In the genomic region with DNA sequence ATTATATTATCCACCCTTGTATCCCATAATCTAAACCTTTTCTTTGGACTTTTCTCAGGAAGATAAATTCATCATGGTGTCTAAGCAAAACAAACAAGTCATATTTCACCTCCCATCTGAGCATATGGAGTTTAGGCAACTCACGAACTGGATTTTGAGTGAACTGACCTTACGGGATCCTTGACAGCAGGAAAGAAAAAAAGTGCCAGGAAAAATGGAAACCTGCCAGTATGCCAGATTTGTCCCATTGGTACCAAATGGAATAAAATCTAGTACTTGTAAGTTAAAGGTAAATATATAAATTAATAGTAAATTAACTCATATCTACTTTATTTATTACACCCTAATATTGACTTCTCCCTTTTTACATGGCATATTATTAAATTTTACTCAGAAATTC, we compare ENCODE assay signal across 12 mouse cellular contexts.
"Had no signal": no experiment of that assay in that cellular context is flagged by ENCODE, and none has a peak within 500 bp of the region (broad histone marks: within the 10 kb centered on the region; RNA-seq: fewer than 3 reads in every experiment).

No protein-coding gene starts in this region.

- DNase-seq: kidney, postnatal 36 days; layer of hippocampus, postnatal 36 days; lung, adult 18-20 months; right cerebral cortex, postnatal 4 days; spleen, adult 18-20 months; thymus, adult 18-20 months; thymus, postnatal 14 days had no signal

- H3K4me3 ChIP-seq: limb, embryonic 13.5 days; midbrain, embryonic 13.5 days; neural tube, embryonic 12.5 days had no signal

- H3K36me3 ChIP-seq: limb, embryonic 13.5 days; midbrain, embryonic 13.5 days; neural tube, embryonic 12.5 days had no signal

- H3K4me2 ChIP-seq: limb, embryonic 13.5 days; midbrain, embryonic 13.5 days; neural tube, embryonic 12.5 days had no signal

- H3K9me3 ChIP-seq: limb, embryonic 13.5 days; midbrain, embryonic 13.5 days; neural tube, embryonic 12.5 days had no signal

- H3K4me1 ChIP-seq: limb, embryonic 13.5 days; midbrain, embryonic 13.5 days; neural tube, embryonic 12.5 days had no signal

- H3K27ac ChIP-seq: kidney, postnatal 0 days; limb, embryonic 13.5 days; liver, embryonic 14.5 days; midbrain, embryonic 13.5 days; neural tube, embryonic 12.5 days had no signal

- H3K9ac ChIP-seq: limb, embryonic 13.5 days; liver, embryonic 14.5 days; midbrain, embryonic 13.5 days; neural tube, embryonic 12.5 days had no signal

- ATAC-seq: midbrain, embryonic 13.5 days had no signal

- H3K27me3 ChIP-seq: limb, embryonic 13.5 days; midbrain, embryonic 13.5 days; neural tube, embryonic 12.5 days had no signal
